Mouse (Mus musculus) lung, embryonic 15.5 days (tissue): ENCODE measurements around the gene Hpca. TPM values are rescaled to one million over a fixed set of nuclear protein-coding genes. Genes with fewer than 3 reads are reported as not detected.

Source experiments
- ATAC-seq: fragments of 200-750 bp; cut with Nextera tagmentation; 2 replicates; pipeline ENCODE4 v1.8.0; 2017; ENCODE audit warnings: moderate number of reproducible peaks, borderline replicate concordance; ENCODE audit not compliant: low FRiP score, low TSS enrichment; ENCODE audit errors: extremely low read depth
- H3K27ac ChIP-seq: fragments of 300-500 bp; sonication (generic); 2 replicates; pipeline ENCODE4 v1.5.1; 2015; ENCODE audit warnings: moderate library complexity, mild to moderate bottlenecking, inconsistent platforms
- H3K27me3 ChIP-seq: fragments of 300-500 bp; sonication (generic); 2 replicates; pipeline ENCODE4 v1.6.1; 2015; ENCODE audit warnings: inconsistent platforms
- H3K36me3 ChIP-seq: fragments of 300-500 bp; sonication (generic); 2 replicates; pipeline ENCODE4 v1.6.1; 2015; ENCODE audit warnings: inconsistent platforms
- H3K4me1 ChIP-seq: fragments of 300-500 bp; sonication (generic); 2 replicates; pipeline ENCODE4 v1.6.1; 2015; ENCODE audit warnings: inconsistent platforms
- H3K4me2 ChIP-seq: fragments of 300-500 bp; sonication (generic); 2 replicates; pipeline ENCODE4 v1.6.1; 2015; ENCODE audit warnings: inconsistent platforms, mild to moderate bottlenecking, moderate library complexity
- H3K4me3 ChIP-seq: fragments of 300-500 bp; sonication (generic); 2 replicates; pipeline ENCODE4 v1.5.1; 2015; ENCODE audit warnings: mild to moderate bottlenecking, inconsistent platforms
- H3K9ac ChIP-seq: fragments of 300-500 bp; sonication (generic); 2 replicates; pipeline ENCODE4 v1.6.1; 2015; ENCODE audit warnings: inconsistent platforms
- H3K9me3 ChIP-seq: fragments of 300-500 bp; sonication (generic); 2 replicates; pipeline ENCODE4 v1.6.1; 2016; ENCODE audit warnings: inconsistent platforms
- WGBS: fragments of 180-500 bp; shearing (Covaris S2); methylation state at CpG from one replicate; pipeline ENCODE4 v1.1.7; 2015; 5-methylcytosine and 5-hydroxymethylcytosine counted together
- polyA plus RNA-seq: library from polyadenylated mRNA; unstranded; fragments of >200 nt; fragmentation: Nextera tagmentation; extraction: Ambion mirVana; gene quantifications from 2 replicates; pipeline ENCODE4 v1.2.1, GENCODE M21; 2015

The Hpca gene
- polyA plus RNA-seq, 1 experiment from 2014 or later = 2.6 TPM

- no peak overlapping the region for H3K4me2 ChIP-seq
Measured at GRCm38 (mm10) chr4:129117720-129118510, 3.9 kb downstream of the Hpca start.

GRCm38 (mm10) chr4:129116703-129117102 lies 5.1 kb downstream of the Hpca start:
- no peak overlapping the region for H3K27ac ChIP-seq
- H3K27me3 ChIP-seq = peaks cover 46% of the 10 kb centered on the region
- WGBS = 92% methylated on average over 8 of the region's 8 CpGs
- H3K36me3 ChIP-seq = no peaks in the 10 kb centered on the region
- H3K4me3 ChIP-seq = no peak overlapping the region
- no peak overlapping the region for H3K4me2 ChIP-seq
- no peak overlapping the region for H3K9ac ChIP-seq
- H3K4me1 ChIP-seq = peaks cover 22% of the 10 kb centered on the region
- ATAC-seq = no peak
- no peaks in the 10 kb centered on the region for H3K9me3 ChIP-seq

More at GRCm38 (mm10) chr4:129117720-129118510, 3.9 kb downstream of the Hpca start:
- H3K27me3 ChIP-seq = peaks cover 56% of the 10 kb centered on the region
- no peaks in the 10 kb centered on the region for H3K36me3 ChIP-seq
- H3K27ac ChIP-seq = no peak overlapping the region
- no peak for ATAC-seq
- no peak overlapping the region for H3K4me3 ChIP-seq
- 81% methylated on average over 14 of the region's 14 CpGs for WGBS
- no peak overlapping the region for H3K9ac ChIP-seq
- H3K9me3 ChIP-seq = no peaks in the 10 kb centered on the region
- peaks cover 10% of the 10 kb centered on the region for H3K4me1 ChIP-seq

GRCm38 (mm10) chr4:129113083-129113988 lies 8.5 kb downstream of the Hpca start:
- no peaks in the 10 kb centered on the region for H3K36me3 ChIP-seq
- H3K4me2 ChIP-seq = peak overlapping the region; percentile 41; the same call in 1 of the 2 replicates
- H3K4me1 ChIP-seq = peaks cover 16% of the 10 kb centered on the region
- peaks cover 15% of the 10 kb centered on the region for H3K27me3 ChIP-seq
- peak; percentile 62; the same call in 1 of the 2 replicates for ATAC-seq
- H3K27ac ChIP-seq = no peak overlapping the region
- H3K4me3 ChIP-seq = no peak overlapping the region
- WGBS = 31% methylated on average over 28 of the region's 28 CpGs
- no peak overlapping the region for H3K9ac ChIP-seq
- H3K9me3 ChIP-seq = no peaks in the 10 kb centered on the region

- H3K27ac ChIP-seq = peak overlapping the region; percentile 34; the same call in 1 of the 2 replicates
- peaks cover 12% of the 10 kb centered on the region; the same call in 1 of the 2 replicates for H3K27me3 ChIP-seq
- no peak overlapping the region for H3K9ac ChIP-seq
- WGBS = 36% methylated on average over 13 of the region's 13 CpGs
- H3K4me1 ChIP-seq = peaks cover 22% of the 10 kb centered on the region
- 0 out of 2 replicates have a peak, but pooled peaks have one; percentile 17 for ATAC-seq
- H3K36me3 ChIP-seq = no peaks in the 10 kb centered on the region
- H3K4me3 ChIP-seq = peak overlapping the region; percentile 7; the same call in 1 of the 2 replicates
- peak overlapping the region; percentile 41 for H3K4me2 ChIP-seq
- H3K9me3 ChIP-seq = no peaks in the 10 kb centered on the region
Measured at GRCm38 (mm10) chr4:129112231-129112630, 9.6 kb downstream of the Hpca start.

GRCm38 (mm10) chr4:129111350-129111749 lies 10.5 kb downstream of the Hpca start:
- 48% methylated on average over 11 of the region's 11 CpGs for WGBS
- no peaks in the 10 kb centered on the region for H3K36me3 ChIP-seq
- H3K4me1 ChIP-seq = peaks cover 28% of the 10 kb centered on the region
- peaks cover 16% of the 10 kb centered on the region; the same call in 1 of the 2 replicates for H3K27me3 ChIP-seq
- ATAC-seq = no peak
- H3K9ac ChIP-seq = no peak overlapping the region
- no peak overlapping the region for H3K4me2 ChIP-seq
- H3K9me3 ChIP-seq = no peaks in the 10 kb centered on the region
- no peak overlapping the region for H3K27ac ChIP-seq
- H3K4me3 ChIP-seq = no peak overlapping the region

- 80% methylated on average over 6 of the region's 6 CpGs for WGBS
- H3K4me2 ChIP-seq = no peak overlapping the region
- no peaks in the 10 kb centered on the region for H3K9me3 ChIP-seq
- H3K27me3 ChIP-seq = peaks cover 22% of the 10 kb centered on the region
- H3K36me3 ChIP-seq = no peaks in the 10 kb centered on the region
- ATAC-seq = no peak
- peaks cover 34% of the 10 kb centered on the region for H3K4me1 ChIP-seq
- H3K27ac ChIP-seq = no peak overlapping the region
- H3K4me3 ChIP-seq = no peak overlapping the region
- no peak overlapping the region for H3K9ac ChIP-seq
Measured at GRCm38 (mm10) chr4:129110804-129111203, 11.0 kb downstream of the Hpca start.

- Histone ChIP-seq H3K9ac (no peak overlapping the region), H3K27me3 (peaks cover 34% of the 10 kb centered on the region), H3K36me3 (no peaks in the 10 kb centered on the region), H3K4me3 (no peak overlapping the region), H3K27ac (no peak overlapping the region), H3K4me1 (peaks cover 41% of the 10 kb centered on the region), H3K9me3 (no peaks in the 10 kb centered on the region), H3K4me2 (no peak overlapping the region)
- ATAC-seq = no peak
- WGBS = 74% methylated on average over 7 of the region's 7 CpGs
Measured at GRCm38 (mm10) chr4:129108624-129109023, 13.2 kb downstream of the Hpca start.

GRCm38 (mm10) chr4:129107348-129107899 lies 14.4 kb downstream of the Hpca start:
- Histone ChIP-seq H3K36me3 (no peaks in the 10 kb centered on the region), H3K4me2 (no peak overlapping the region), H3K4me3 (no peak overlapping the region), H3K27ac (no peak overlapping the region), H3K4me1 (peaks cover 33% of the 10 kb centered on the region), H3K9me3 (no peaks in the 10 kb centered on the region), H3K9ac (no peak overlapping the region), H3K27me3 (peaks cover 32% of the 10 kb centered on the region)
- ATAC-seq = no peak
- 53% methylated on average over 10 of the region's 10 CpGs for WGBS

GRCm38 (mm10) chr4:129106073-129106472 lies 15.8 kb downstream of the Hpca start:
- WGBS = 28% methylated on average over 9 of the region's 9 CpGs
- Histone ChIP-seq H3K27ac (no peak overlapping the region), H3K4me3 (peak overlapping the region; percentile 39), H3K36me3 (no peaks in the 10 kb centered on the region), H3K9ac (0 out of 2 replicates have a peak overlapping the region, but pooled peaks have one; percentile 40), H3K4me2 (peak overlapping the region; percentile 62), H3K4me1 (peaks cover 26% of the 10 kb centered on the region), H3K27me3 (peaks cover 32% of the 10 kb centered on the region), H3K9me3 (no peaks in the 10 kb centered on the region)
- no peak for ATAC-seq

- H3K4me1 ChIP-seq = peaks cover 26% of the 10 kb centered on the region
- H3K9ac ChIP-seq = peak within 1 kb of the TSS; percentile 40
- no peak within 1 kb of the TSS for H3K27ac ChIP-seq
- 5% methylated on average over 33 of the region's 40 CpGs for WGBS
- H3K36me3 ChIP-seq = no peaks in the 10 kb centered on the region
- H3K9me3 ChIP-seq = no peaks in the 10 kb centered on the region
- peak within 1 kb of the TSS; percentile 62 for H3K4me2 ChIP-seq
- peaks cover 32% of the 10 kb centered on the region for H3K27me3 ChIP-seq
- ATAC-seq = peak; percentile 78
- H3K4me3 ChIP-seq = peak within 1 kb of the TSS; percentile 39
Measured at GRCm38 (mm10) chr4:129105356-129105755, 16.5 kb downstream of the Hpca start, which contains the start of gene Tmem54. Gene Tmem54, plus strand, starts transcription at chr4:129105548.

- peaks cover 32% of the 10 kb centered on the region for H3K27me3 ChIP-seq
- no peaks in the 10 kb centered on the region for H3K9me3 ChIP-seq
- no peaks in the 10 kb centered on the region for H3K36me3 ChIP-seq
- no peak overlapping the region for H3K27ac ChIP-seq
- no peak overlapping the region for H3K4me3 ChIP-seq
- 57% methylated on average over 14 of the region's 14 CpGs for WGBS
- peaks cover 20% of the 10 kb centered on the region for H3K4me1 ChIP-seq
- no peak overlapping the region for H3K9ac ChIP-seq
- no peak overlapping the region for H3K4me2 ChIP-seq
- ATAC-seq = no peak
Measured at GRCm38 (mm10) chr4:129102133-129102829, 19.6 kb downstream of the Hpca start.
